Mouse (Mus musculus): ENCODE results near the gene Ddx54.

DNA sequence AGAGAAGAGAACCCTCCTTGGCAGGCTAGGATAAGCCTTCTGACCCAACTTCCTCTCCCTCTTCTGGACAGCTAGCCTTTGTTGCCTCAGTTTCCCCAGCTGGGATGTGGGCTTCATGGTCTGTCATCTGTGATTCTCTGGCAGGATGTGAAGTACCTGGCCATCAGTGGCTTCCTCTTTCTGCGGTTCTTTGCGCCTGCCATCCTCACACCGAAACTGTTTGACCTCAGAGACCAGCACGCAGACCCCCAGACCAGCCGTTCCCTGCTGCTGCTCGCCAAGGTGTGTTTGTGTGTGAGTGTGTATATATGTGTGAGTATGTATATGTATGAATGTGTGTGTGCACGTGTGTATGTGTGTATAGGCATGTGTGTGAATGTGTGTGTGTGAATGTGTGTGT lies 57.6 kb downstream of the Ddx54 start:
- TF ChIP-seq POU5F1 (IDR thresholded peaks at IDR 0.05; ENCODE audit: borderline replicate concordance, low read length) (no peak), CTCF (conservative IDR thresholded peaks at IDR 0.05; ENCODE audit: low read length) (no peak), NANOG (IDR thresholded peaks at IDR 0.05; ENCODE audit: borderline replicate concordance, low read length) (no peak)
